Mouse (Mus musculus): ENCODE measurements around the gene Ccdc9. TPM values are rescaled to one million over a fixed set of nuclear protein-coding genes. Genes with fewer than 3 reads are reported as not detected.

Ccdc9 gene
- polyA plus RNA-seq, 1 experiment from 2014 or later: 17.9 TPM

DNA sequence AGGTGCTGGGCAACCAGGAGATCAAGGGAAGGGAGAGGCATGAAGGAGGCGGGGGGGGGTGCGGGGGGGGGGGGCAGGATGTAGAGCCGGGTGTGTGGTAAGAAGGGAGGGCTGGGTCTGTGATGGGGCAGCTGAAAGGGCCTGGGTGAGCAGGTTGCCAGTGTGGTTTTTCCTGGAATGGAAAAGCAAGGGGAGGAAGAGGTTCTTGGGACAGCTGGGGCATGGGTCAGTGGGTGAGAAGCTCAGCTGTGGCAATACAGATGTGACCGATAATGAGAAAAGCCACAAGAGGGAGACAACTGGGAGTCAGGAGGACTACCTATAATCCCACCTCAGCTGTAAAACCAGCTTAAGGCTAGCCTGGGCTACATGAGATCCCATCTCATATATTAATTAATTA is 40.6 kb downstream of the Ccdc9 start:
- no peak for ATAC-seq (ENCODE audit: low FRiP score)
- H3K27me3 ChIP-seq (ENCODE audit: control insufficient read depth, insufficient read depth, low read length): no peaks in the 10 kb centered on the region
- H3K4me3 ChIP-seq (ENCODE audit: low read depth, low read length): no peak overlapping the region
- no peaks in the 10 kb centered on the region for H3K9me3 ChIP-seq (ENCODE audit: control insufficient read depth, low read length)
- no peaks in the 10 kb centered on the region for H3K36me3 ChIP-seq (ENCODE audit: control insufficient read depth, insufficient read depth, low read length)
- 64% methylated on average over 2 of the region's 4 CpGs for WGBS
- H3K4me1 ChIP-seq (ENCODE audit: control insufficient read depth, insufficient read depth, low read length): no peaks in the 10 kb centered on the region
- H3K27ac ChIP-seq (ENCODE audit: low read depth, low read length): no peak overlapping the region
- H3K9ac ChIP-seq (ENCODE audit: low read length): no peak overlapping the region
- no peak for DNase-seq (ENCODE audit: low spot score, missing footprints)
- H3K4me2 ChIP-seq: no peak overlapping the region

DNA sequence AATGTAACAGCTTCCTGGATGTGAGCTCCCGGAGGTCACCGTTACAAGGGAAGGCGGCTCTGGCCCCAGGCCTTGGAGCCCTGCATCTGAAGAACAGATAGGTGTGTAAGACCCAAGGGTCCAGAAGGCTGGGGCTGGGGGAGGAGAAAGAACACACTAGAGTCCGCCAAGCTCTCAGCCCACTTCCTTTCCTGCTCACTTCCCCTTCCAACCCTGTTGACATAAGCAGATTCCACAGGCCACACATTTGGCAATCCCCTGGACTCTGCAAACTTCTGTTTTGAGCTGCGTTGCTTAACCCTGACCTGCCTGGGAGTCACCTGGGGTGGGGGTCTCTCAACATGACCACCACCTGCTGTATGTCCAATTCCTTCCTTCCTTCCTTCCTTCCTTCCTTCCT is 42.5 kb downstream of the Ccdc9 start, which contains the start of gene C5ar2:
Gene C5ar2 (minus strand): TSS at position 88 of the 400 bp plus-strand sequence.
- Histone ChIP-seq H3K4me1 (ENCODE audit: control insufficient read depth, insufficient read depth, low read length) (no peaks in the 10 kb centered on the region), H3K9ac (ENCODE audit: low read length) (no peak within 1 kb of the TSS), H3K9me3 (ENCODE audit: control insufficient read depth, low read length) (no peaks in the 10 kb centered on the region), H3K4me3 (ENCODE audit: low read depth, low read length) (no peak within 1 kb of the TSS), H3K27ac (ENCODE audit: low read depth, low read length) (no peak within 1 kb of the TSS), H3K4me2 (no peak within 1 kb of the TSS), H3K27me3 (ENCODE audit: control insufficient read depth, insufficient read depth, low read length) (no peaks in the 10 kb centered on the region), H3K36me3 (ENCODE audit: control insufficient read depth, insufficient read depth, low read length) (no peaks in the 10 kb centered on the region)
- DNase-seq (ENCODE audit: low spot score, missing footprints): no peak
- no peak for ATAC-seq (ENCODE audit: low FRiP score)
- 78% methylated on average over 5 of the region's 5 CpGs for WGBS

DNA sequence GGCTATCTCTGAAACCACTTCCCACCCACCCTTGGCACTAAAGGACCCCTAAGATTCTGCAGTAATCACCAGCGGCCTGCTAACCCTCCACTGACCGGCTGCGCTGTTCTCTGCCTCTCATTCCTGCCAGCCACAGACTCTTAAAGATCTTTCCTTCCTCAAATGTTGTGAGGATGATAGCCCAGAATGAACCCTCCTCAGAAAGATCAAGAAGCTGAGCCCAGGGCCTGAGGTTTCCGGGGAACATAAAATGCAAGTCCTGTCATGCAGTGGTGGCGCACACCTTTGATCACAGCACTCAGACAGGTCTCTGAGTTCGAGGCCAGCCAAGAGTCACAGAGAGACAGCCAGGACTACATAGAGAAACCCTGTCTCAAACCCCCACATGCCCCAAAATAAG is 44.4 kb downstream of the Ccdc9 start:
- Histone ChIP-seq H3K9me3 (ENCODE audit: control insufficient read depth, low read length) (no peaks in the 10 kb centered on the region), H3K27ac (ENCODE audit: low read depth, low read length) (no peak overlapping the region), H3K27me3 (ENCODE audit: control insufficient read depth, insufficient read depth, low read length) (no peaks in the 10 kb centered on the region), H3K4me2 (no peak overlapping the region), H3K4me1 (ENCODE audit: control insufficient read depth, insufficient read depth, low read length) (no peaks in the 10 kb centered on the region), H3K36me3 (ENCODE audit: control insufficient read depth, insufficient read depth, low read length) (no peaks in the 10 kb centered on the region), H3K9ac (ENCODE audit: low read length) (no peak overlapping the region), H3K4me3 (ENCODE audit: low read depth, low read length) (no peak overlapping the region)
- DNase-seq (ENCODE audit: low spot score, missing footprints): no peak
- no peak for ATAC-seq (ENCODE audit: low FRiP score)
- WGBS: 84% methylated on average over 6 of the region's 6 CpGs

DNA sequence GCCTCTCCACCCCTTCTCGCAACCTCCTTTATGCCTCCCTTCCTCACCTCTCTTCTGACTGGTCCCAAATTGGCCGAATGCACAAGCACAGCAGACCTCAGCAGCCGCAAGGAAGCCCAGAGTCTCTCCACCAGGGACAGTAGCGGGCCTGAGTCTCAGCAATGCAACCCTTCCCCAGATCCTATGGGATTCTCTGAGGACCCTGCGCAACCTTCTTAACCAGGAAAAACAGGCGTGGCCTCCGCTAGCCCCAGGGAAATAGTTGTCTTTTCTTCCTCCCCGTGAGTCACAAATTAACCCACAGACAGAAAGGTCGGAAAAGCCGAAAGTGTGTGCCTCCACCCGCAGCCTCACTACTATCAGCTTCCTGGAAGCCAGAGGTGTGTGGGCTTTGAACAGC is 44.8 kb downstream of the Ccdc9 start:
- DNase-seq (ENCODE audit: low spot score, missing footprints): no peak
- H3K36me3 ChIP-seq (ENCODE audit: control insufficient read depth, insufficient read depth, low read length): no peaks in the 10 kb centered on the region
- 67% methylated on average over 11 of the region's 11 CpGs for WGBS

DNA sequence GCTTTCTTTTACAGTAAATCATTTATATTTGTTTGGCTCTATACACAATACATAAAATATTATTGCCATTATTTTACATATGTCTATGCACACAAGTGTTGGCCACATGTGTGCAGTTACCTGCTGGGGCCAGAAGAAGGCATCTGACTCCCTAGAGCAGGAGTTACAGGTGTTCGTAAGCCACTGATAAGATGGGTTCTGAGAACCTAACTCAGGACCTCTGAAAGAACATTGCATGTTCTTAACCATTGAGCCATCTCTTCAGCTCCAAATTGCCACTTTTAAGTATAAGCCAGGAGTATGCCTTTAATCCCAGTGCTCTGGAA is 45.7 kb downstream of the Ccdc9 start:
- H3K36me3 ChIP-seq (ENCODE audit: control insufficient read depth, insufficient read depth, low read length): no peaks in the 10 kb centered on the region
- DNase-seq (ENCODE audit: low spot score, missing footprints): no peak
- H3K4me1 ChIP-seq (ENCODE audit: control insufficient read depth, insufficient read depth, low read length): no peaks in the 10 kb centered on the region
- no peaks in the 10 kb centered on the region for H3K9me3 ChIP-seq (ENCODE audit: control insufficient read depth, low read length)
- no peak for ATAC-seq (ENCODE audit: low FRiP score)
- no peak overlapping the region for H3K4me2 ChIP-seq
- no peaks in the 10 kb centered on the region for H3K27me3 ChIP-seq (ENCODE audit: control insufficient read depth, insufficient read depth, low read length)
- no peak overlapping the region for H3K9ac ChIP-seq (ENCODE audit: low read length)
- H3K27ac ChIP-seq (ENCODE audit: low read depth, low read length): no peak overlapping the region
- 97% methylated on average over 1 of the region's 1 CpGs for WGBS
- no peak overlapping the region for H3K4me3 ChIP-seq (ENCODE audit: low read depth, low read length)

More for the DNA sequence above, 44.8 kb downstream of the Ccdc9 start:
- Histone ChIP-seq H3K9ac (ENCODE audit: low read length) (no peak overlapping the region), H3K27me3 (ENCODE audit: control insufficient read depth, insufficient read depth, low read length) (no peaks in the 10 kb centered on the region), H3K27ac (ENCODE audit: low read depth, low read length) (no peak overlapping the region), H3K4me3 (ENCODE audit: low read depth, low read length) (no peak overlapping the region), H3K4me1 (ENCODE audit: control insufficient read depth, insufficient read depth, low read length) (no peaks in the 10 kb centered on the region), H3K9me3 (ENCODE audit: control insufficient read depth, low read length) (no peaks in the 10 kb centered on the region), H3K4me2 (no peak overlapping the region)
- no peak for ATAC-seq (ENCODE audit: low FRiP score)

DNA sequence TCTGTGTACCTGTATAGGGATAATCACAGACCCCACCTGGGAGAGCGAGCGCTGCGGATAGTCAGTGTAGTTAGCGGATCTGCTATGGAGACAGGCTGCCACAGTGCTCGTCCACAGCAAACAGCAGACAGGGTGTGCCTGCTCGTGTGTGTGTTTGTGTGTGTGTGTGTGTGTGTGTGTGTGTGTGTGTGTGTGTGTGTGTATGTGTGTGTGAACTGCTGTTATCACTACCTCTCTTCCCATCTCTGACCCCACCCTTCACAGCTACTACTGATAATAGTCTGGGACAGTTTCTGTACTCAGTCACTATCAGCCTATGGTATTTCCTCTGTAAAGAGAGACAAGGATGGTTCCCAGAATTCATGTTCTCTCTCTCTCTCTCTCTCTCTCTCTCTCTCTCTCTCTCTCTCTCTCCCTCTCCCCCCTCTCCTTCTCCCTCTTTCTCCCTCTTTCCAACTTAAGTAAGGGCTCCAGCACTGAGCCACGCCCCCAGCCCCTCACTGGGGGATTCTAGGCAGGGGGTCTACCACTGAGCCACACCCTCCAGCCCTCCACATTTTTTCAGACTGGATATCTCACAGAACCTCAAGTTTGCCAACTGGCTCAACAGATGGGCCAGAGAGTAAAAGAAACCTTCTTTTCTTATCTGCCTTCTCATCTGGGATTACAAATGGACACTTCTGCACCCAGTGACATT is 46.2 kb downstream of the Ccdc9 start:
- Histone ChIP-seq H3K27ac (ENCODE audit: low read depth, low read length) (no peak overlapping the region), H3K27me3 (ENCODE audit: control insufficient read depth, insufficient read depth, low read length) (no peaks in the 10 kb centered on the region), H3K4me3 (ENCODE audit: low read depth, low read length) (no peak overlapping the region), H3K9ac (ENCODE audit: low read length) (no peak overlapping the region), H3K9me3 (ENCODE audit: control insufficient read depth, low read length) (no peaks in the 10 kb centered on the region), H3K36me3 (ENCODE audit: control insufficient read depth, insufficient read depth, low read length) (no peaks in the 10 kb centered on the region), H3K4me2 (no peak overlapping the region), H3K4me1 (ENCODE audit: control insufficient read depth, insufficient read depth, low read length) (no peaks in the 10 kb centered on the region)
- WGBS: 78% methylated on average over 7 of the region's 7 CpGs
- DNase-seq (ENCODE audit: low spot score, missing footprints) (no peak), ATAC-seq (ENCODE audit: low FRiP score) (no peak)

DNA sequence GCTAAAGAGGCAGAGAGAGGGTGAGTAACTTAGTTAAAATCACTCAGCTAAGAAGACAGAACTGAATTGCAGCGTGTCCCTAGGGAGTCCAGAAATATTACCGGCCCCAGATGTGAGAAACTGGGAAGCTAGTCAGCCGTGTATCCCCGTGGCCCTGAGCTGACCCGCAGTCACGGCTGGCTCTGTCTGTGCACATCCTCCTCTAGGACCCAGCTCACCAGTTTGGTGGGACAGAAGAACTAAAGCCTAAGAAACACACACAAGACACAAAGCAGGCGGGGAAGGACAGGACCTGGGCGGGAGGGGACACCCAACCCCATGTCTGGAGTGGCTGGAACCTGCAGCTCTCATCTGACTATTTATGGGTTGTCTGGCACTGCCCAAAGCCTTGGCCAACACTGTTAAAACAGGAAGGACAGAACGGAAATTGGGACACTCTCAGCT is 47.0 kb downstream of the Ccdc9 start:
- H3K9ac ChIP-seq (ENCODE audit: low read length): no peak overlapping the region
- no peaks in the 10 kb centered on the region for H3K27me3 ChIP-seq (ENCODE audit: control insufficient read depth, insufficient read depth, low read length)
- H3K9me3 ChIP-seq (ENCODE audit: control insufficient read depth, low read length): no peaks in the 10 kb centered on the region
- H3K4me3 ChIP-seq (ENCODE audit: low read depth, low read length): no peak overlapping the region
- H3K4me1 ChIP-seq (ENCODE audit: control insufficient read depth, insufficient read depth, low read length): no peaks in the 10 kb centered on the region
- no peak overlapping the region for H3K4me2 ChIP-seq
- 72% methylated on average over 9 of the region's 9 CpGs for WGBS
- DNase-seq (ENCODE audit: low spot score, missing footprints) (no peak), ATAC-seq (ENCODE audit: low FRiP score) (no peak)
- H3K36me3 ChIP-seq (ENCODE audit: control insufficient read depth, insufficient read depth, low read length): no peaks in the 10 kb centered on the region
- no peak overlapping the region for H3K27ac ChIP-seq (ENCODE audit: low read depth, low read length)

DNA sequence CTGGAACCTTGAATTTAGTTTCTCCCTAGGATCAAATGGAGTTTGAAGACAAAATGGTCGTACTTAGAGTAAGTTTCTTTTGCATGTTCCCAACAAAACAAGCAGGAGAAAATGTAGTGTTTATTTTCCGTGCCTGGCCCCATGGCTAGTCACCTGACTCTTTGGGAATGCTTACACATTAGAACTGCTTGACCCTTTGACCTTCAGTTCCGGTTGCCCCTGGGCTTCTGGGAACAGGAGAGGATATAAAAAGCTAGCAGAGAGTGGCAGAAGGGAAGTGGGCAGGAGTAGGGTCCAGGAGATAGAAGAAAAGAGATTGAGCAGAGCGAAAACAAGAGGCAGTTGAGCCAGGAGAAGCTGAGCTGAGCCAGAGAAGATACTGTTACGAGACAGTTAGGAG is 56.7 kb downstream of the Ccdc9 start:
- H3K27me3 ChIP-seq (ENCODE audit: control insufficient read depth, insufficient read depth, low read length): no peaks in the 10 kb centered on the region
- DNase-seq (ENCODE audit: low spot score, missing footprints) (no peak), ATAC-seq (ENCODE audit: low FRiP score) (no peak)
- no peaks in the 10 kb centered on the region for H3K4me1 ChIP-seq (ENCODE audit: control insufficient read depth, insufficient read depth, low read length)
- H3K9me3 ChIP-seq (ENCODE audit: control insufficient read depth, low read length): peaks cover 4% of the 10 kb centered on the region; the same call in 1 of the 2 replicates
- no peaks in the 10 kb centered on the region for H3K36me3 ChIP-seq (ENCODE audit: control insufficient read depth, insufficient read depth, low read length)
- H3K4me2 ChIP-seq: no peak overlapping the region
- 61% methylated on average over 5 of the region's 5 CpGs for WGBS
- no peak overlapping the region for H3K27ac ChIP-seq (ENCODE audit: low read depth, low read length)
- no peak overlapping the region for H3K9ac ChIP-seq (ENCODE audit: low read length)
- H3K4me3 ChIP-seq (ENCODE audit: low read depth, low read length): no peak overlapping the region

All from midbrain, embryonic 11.5 days (tissue).